Mouse (Mus musculus) gastrocnemius, postnatal 36 days (tissue): Measurements from ENCODE around the gene Abcg4. TPM values are rescaled to one million over a fixed set of nuclear protein-coding genes. Genes with fewer than 3 reads are reported as not detected.
"Not testable (repeated sequence)": the region's sequence is repeated elsewhere in the genome, so short reads cannot be mapped to it uniquely, and the experiment has no call there.

Experiments used
- DNase-seq, 2 experiments: peaks; one replicate each; pipeline ENCODE4 v3.0.0; 2022
- intact Hi-C: fragments of 180-260 bp; cut with DNase I; formaldehyde crosslinking; loops from one replicate; pipeline ENCODE4 v1.15.1; 2025
- total RNA-seq, 2 experiments: library from RNA; stranded (reverse); gene quantifications; 2 replicates each; pipeline ENCODE4 v1.2.3; 2021

Abcg4 gene
- total RNA-seq, 2 experiments from 2014 or later, result 0.48 to 0.74 TPM

DNA sequence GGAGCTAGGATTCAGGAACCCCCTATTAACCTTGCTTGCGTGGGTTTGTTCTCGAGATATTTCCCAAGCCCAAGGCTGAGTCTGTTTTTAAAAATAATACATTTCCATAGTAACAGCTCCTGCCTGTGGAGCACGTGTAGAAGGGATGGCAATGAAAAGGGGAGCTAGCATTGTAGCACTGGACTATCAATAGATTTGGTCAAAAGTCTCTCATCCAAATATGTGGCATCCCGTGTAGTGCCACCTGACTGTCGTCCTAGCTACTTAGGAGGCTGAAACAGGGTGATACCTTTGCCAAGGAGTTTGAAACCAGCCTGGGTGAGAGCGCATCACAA lies 32.4 kb upstream of the Abcg4 start:
- no peak for DNase-seq
- intact Hi-C loops, result loop anchor here (2.0 kb wide), 1 partner anchor 16 kb away; the partner anchor contains the start of gene Hinfp

DNA sequence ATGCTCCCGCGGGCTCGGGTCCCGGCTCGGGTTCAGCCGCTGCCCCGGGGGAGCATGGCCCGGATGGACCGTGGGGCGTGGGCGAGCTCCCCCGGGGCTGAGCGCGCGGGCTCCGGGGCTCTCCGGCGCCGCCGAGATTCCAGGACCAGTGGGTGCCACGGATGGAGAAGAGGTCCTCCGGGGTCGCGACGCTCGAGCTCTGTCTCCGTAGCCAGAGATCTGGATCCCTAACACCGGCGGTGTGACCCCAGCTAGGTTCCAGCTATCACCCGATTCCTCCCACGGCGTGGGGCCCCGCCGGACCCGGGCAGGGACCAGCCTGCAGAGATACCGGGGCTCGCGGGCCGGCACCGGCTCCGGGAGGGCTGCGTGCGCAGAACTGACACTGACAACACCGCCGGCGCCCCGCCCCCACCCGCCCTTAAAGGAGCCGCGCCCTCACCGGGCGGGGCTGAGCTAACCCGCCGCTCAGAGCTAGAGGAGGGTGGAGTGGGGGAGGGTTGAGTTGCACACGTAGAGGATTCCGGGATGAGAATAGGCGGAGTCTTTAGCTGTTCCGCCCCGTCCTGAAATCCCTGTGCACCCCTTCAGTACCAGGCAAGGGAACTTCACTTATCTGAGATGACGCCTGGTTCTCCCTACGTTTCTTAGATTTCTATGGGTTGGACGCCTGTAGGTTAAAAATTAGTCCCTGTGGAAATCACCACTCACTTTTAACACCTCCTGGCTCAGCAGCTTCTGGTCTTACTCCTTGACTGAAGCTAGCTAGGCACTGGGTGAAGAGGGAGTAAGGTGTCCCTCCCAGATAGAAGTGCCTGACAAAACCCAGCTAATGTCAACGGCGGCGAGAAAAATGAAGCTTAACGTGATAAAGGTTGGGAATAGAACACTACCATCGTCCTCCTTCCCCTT lies 31.7 kb upstream of the Abcg4 start, which contains the start of gene C2cd2l:
C2cd2l (minus strand) TSS at position 399 of the 912 bp plus-strand sequence.
- intact Hi-C loops, result loop anchor here (2.0 kb wide), 1 partner anchor 15 kb away; the partner anchor contains the start of gene Hinfp

GRCm38 (mm10) chr9:44319105-44319886 lies 30.9 kb upstream of the Abcg4 start:
- DNase-seq, result no peak
- intact Hi-C loops, result no loop called here

More for the DNA sequence above, 31.7 kb upstream of the Abcg4 start, which contains the start of gene C2cd2l:
- DNase-seq, result peak; percentile 78 to 85

GRCm38 (mm10) chr9:44318826-44319095 lies 30.3 kb upstream of the Abcg4 start:
- no peak for DNase-seq

DNA sequence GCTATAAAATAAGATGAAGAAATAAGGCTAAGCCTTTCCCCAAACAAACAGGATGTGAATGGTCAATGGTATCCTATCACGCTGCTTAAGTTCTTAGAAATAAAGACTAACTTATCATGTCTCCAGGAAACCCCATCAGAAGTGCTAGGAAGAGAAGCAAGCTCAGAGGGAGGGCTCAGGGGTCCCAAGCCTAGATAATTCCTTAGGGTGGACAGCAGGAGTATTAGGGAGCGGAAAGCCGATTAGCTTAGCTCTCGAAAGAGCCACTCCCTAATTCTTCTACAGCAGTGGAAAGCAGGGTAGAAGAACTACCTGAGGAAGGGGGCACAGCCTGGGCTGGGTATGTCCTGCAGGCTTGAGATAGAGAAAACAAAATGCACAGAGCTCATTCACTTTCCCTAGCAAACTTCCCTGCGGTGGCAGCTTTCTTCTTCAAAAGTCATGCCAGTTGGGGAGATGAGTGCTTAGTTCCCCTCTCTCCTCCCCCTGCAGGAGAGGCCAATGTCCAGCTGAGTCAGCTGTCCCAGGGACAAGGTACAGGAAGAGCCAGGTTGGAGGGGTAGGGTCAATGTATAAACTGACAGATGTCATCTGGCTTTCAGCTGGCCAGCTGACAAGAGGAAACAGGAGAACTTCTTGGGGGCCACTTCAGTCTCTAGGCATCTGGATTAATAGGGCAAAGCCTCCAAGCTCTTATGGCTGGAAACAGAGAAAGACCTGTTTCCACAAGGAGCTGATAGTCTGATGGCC lies 29.8 kb upstream of the Abcg4 start:
- intact Hi-C loops, result no loop called here
- DNase-seq, result no peak

More at GRCm38 (mm10) chr9:44318826-44319095, 30.3 kb upstream of the Abcg4 start:
- intact Hi-C loops, result no loop called here

GRCm38 (mm10) chr9:44317452-44317851 lies 29.0 kb upstream of the Abcg4 start:
- intact Hi-C loops, result no loop called here

DNA sequence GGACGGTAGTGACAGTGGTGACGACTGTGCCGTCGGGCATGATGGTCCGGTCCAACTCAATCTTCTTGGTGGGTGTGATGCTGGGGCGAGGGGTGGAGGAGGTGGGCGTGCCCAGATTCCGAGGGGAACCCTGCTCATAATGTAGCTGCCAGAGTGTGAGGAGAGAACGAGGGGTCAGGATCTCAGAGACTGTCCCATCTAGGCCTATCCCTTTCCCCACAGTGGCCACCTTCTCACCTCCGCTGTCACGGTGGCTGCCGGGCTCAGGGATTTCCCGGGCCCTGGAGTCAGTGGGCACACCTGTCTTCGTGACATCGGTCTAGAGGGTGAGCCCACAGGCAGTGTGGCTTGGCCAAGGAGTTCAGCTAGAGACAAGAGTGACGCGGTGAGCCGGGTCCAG lies 26.5 kb upstream of the Abcg4 start:
- DNase-seq, result no peak
- intact Hi-C loops, result no loop called here

More at GRCm38 (mm10) chr9:44317452-44317851, 29.0 kb upstream of the Abcg4 start:
- no peak for DNase-seq

- DNase-seq, result no peak
- intact Hi-C loops, result no loop called here
These were observed 25.8 kb upstream of the Abcg4 start for GRCm38 (mm10) chr9:44314257-44314547.

GRCm38 (mm10) chr9:44313476-44314256 lies 25.3 kb upstream of the Abcg4 start:
- DNase-seq, result no peak
- intact Hi-C loops, result no loop called here

- intact Hi-C loops, result no loop called here
- DNase-seq, result no peak
These were observed 23.0 kb upstream of the Abcg4 start for GRCm38 (mm10) chr9:44311136-44312134.

GRCm38 (mm10) chr9:44310750-44311135 lies 22.3 kb upstream of the Abcg4 start:
- no peak for DNase-seq
- intact Hi-C loops, result no loop called here

- intact Hi-C loops, result loop anchor here (5.0 kb wide), 1 partner anchor 33 kb away; the partner anchor contains the start of gene Hmbs
- no peak for DNase-seq
These were observed 21.3 kb upstream of the Abcg4 start for GRCm38 (mm10) chr9:44309756-44310155.

GRCm38 (mm10) chr9:44307248-44307647 lies 18.8 kb upstream of the Abcg4 start:
- DNase-seq, result no peak
- intact Hi-C loops, result loop anchor here (5.0 kb wide), 1 partner anchor 35 kb away; the partner anchor contains the start of gene Hmbs

DNA sequence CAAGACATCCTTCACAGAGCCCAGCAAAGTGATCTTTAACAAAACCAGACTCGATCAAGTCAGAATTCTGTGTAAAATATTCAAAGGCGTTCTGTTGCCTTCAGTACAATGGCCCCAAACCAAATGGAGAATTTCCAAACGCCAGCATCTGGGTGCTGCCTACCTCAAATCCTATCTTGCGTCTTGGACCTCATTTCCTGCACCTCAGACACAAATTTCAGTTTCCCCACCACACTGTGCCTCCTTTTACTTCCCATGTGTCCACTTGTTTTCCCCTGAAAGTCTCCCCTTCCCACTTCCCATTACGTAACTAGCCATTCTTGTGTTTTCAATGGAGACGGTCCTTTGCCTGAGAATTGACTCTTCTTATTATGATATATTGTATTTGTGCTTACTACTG lies 18.1 kb upstream of the Abcg4 start:
- no peak for DNase-seq
- intact Hi-C loops, result loop anchor here (5.0 kb wide), 1 partner anchor 36 kb away; the partner anchor contains the start of gene Hmbs

- intact Hi-C loops, result loop anchor here (2.0 to 5.0 kb wide), 2 partner anchors 15 to 37 kb away; partner anchors contain the start of genes C2cd2l and Hmbs
These were observed 17.2 kb upstream of the Abcg4 start, which contains the start of gene Hinfp for GRCm38 (mm10) chr9:44305466-44306079. TSS of gene Hinfp (minus strand) at chr9:44305671.

DNA sequence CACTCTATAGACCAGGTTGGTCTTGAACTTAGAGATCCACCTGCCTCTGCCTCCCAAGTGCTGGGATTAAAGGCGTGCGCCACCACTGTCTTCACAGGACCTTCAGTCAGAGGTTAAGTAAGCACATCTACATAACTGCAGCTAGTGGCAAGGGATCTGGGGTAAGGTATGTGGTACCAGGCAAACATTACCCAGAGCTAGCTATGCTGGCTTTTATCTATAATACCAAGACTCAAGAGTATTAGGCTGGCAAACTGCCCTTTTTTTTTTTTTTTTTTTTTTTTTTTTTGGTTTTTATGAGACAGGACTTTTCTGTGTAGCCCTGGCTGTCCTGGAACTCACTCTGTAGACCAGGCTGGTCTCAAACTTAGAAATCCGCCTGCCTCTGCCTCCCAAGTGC lies 11.6 kb upstream of the Abcg4 start:
- DNase-seq, intact Hi-C loops: not testable (repeated sequence)

More at GRCm38 (mm10) chr9:44305466-44306079, 17.2 kb upstream of the Abcg4 start, which contains the start of gene Hinfp:
- peak; percentile 96 to 99 for DNase-seq

DNA sequence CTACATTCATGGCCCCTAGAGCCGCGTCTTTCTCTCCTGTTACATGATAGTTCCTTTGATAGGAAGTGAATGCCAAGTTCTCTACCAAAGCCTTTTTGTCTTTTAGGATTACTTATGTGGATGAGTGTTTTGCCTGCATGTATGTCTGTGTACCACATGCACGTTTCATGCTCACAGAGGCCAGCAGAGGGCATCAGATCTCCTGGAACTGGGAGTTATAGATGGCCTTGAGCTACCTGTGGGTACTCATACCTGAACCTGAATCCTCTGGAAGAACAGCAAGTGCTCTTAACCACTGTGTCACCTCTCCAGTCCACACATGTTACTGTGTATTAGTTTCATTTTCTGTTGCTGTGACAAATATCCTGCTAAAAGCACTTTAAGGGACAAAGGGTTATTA lies 4.1 kb upstream of the Abcg4 start:
- no peak for DNase-seq
- intact Hi-C loops, result no loop called here

DNA sequence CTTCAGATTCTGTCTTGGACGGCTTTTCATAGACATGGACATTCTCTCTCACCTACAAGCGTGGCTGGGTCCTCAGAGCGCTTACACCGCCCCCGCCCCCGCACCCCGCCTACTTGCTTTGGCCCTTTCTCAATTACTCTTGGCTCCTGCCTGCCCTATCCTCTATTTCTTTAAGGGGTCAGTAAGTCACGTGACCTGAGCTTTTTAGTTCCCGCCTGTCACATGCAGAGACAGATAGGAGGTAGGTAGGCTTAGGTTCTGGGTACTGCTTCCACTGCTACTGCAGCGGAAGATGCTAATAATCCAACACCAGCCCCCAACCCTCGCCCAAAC lies 510 bp upstream of the Abcg4 start:
- intact Hi-C loops, result no loop called here
- no peak for DNase-seq
